In the genomic region with DNA sequence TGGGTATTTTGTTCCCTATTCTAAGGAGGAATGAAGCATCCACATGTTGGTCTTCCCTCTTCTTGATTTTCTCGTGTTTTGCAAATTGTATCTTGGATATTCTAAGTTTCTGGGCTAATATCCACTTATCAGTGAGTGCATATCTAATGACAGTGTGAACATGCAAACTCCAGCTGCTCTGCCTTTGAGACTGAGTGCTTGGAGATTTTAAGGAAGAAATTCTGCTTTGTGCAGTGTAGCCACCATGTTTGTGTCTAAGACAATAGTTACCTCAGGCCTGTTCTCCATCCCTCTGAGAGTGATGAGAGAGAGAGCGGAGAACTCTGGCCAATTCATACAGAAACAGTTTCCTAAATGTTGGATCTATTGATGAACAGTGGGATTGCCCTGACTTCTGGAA, we compare ENCODE assay signal across 6 mouse cellular contexts.
DNase-seq lines count a peak whose midpoint lies in the region; ATAC-seq and TF ChIP-seq lines count a peak whose summit lies in the region.
"Not testable (repeated sequence)": the region's sequence is repeated elsewhere in the genome, so short reads cannot be mapped to it uniquely, and the experiment has no call there.

No protein-coding gene starts in this region.

- not testable (repeated sequence) for ATAC-seq in forebrain, embryonic 14.5 days; hindbrain, embryonic 14.5 days (ENCODE audit: low FRiP score); midbrain, embryonic 13.5 days; midbrain, postnatal 0 days (ENCODE audit: low FRiP score)
- peak; percentile 65 for ATAC-seq in lung, embryonic 16.5 days (ENCODE audit: low read depth)

- peaks cover 16% of the 10 kb centered on the region; the same call in 1 of the 2 replicates for H3K4me1 ChIP-seq in forebrain, embryonic 14.5 days (ENCODE audit: control insufficient read depth, insufficient read depth, low read length)
- peaks cover 41% of the 10 kb centered on the region for H3K4me1 ChIP-seq in hindbrain, embryonic 10.5 days (replicated peaks)
- H3K4me1 ChIP-seq in hindbrain, embryonic 14.5 days (replicated peaks; ENCODE audit: control insufficient read depth, insufficient read depth, low read length); lung, embryonic 16.5 days (replicated peaks; ENCODE audit: control insufficient read depth, insufficient read depth, low read length); midbrain, postnatal 0 days (ENCODE audit: insufficient read depth, low read length): not testable (repeated sequence)
- peaks cover 18% of the 10 kb centered on the region for H3K4me1 ChIP-seq in midbrain, embryonic 13.5 days (replicated peaks)

- H3K4me3 ChIP-seq in forebrain, embryonic 14.5 days (ENCODE audit: low read depth, low read length); hindbrain, embryonic 14.5 days (replicated peaks; ENCODE audit: low read length); lung, embryonic 16.5 days (ENCODE audit: low read length); midbrain, embryonic 13.5 days (replicated peaks); midbrain, postnatal 0 days (ENCODE audit: low read depth, low read length): not testable (repeated sequence)
- H3K4me3 ChIP-seq in hindbrain, embryonic 10.5 days, result 0 out of 2 replicates have a peak overlapping the region, but pooled peaks have one; percentile 36

- H3K27me3 ChIP-seq in forebrain, embryonic 14.5 days (replicated peaks; ENCODE audit: control insufficient read depth, insufficient read depth, low read length); hindbrain, embryonic 10.5 days (ENCODE audit: insufficient read depth, poor library complexity, severe bottlenecking); hindbrain, embryonic 14.5 days (ENCODE audit: control insufficient read depth, insufficient read depth, low read length); lung, embryonic 16.5 days (ENCODE audit: control insufficient read depth, insufficient read depth, low read depth, low read length); midbrain, embryonic 13.5 days; midbrain, postnatal 0 days (ENCODE audit: insufficient read depth, low read length): not testable (repeated sequence)

- not testable (repeated sequence) for H3K4me2 ChIP-seq in forebrain, embryonic 14.5 days (ENCODE audit: low read length); hindbrain, embryonic 14.5 days (replicated peaks); lung, embryonic 16.5 days (ENCODE audit: low read depth, low read length); midbrain, embryonic 13.5 days (replicated peaks); midbrain, postnatal 0 days (ENCODE audit: low read depth, low read length, poor library complexity, severe bottlenecking)

- not testable (repeated sequence) for DNase-seq in forebrain, embryonic 14.5 days (ENCODE audit: low spot score); hindbrain, embryonic 10.5 days (ENCODE audit: low spot score); hindbrain, embryonic 14.5 days (ENCODE audit: low spot score); midbrain, postnatal 0 days (ENCODE audit: low spot score)

- H3K9me3 ChIP-seq in forebrain, embryonic 14.5 days (replicated peaks; ENCODE audit: control insufficient read depth, low read length); hindbrain, embryonic 10.5 days; hindbrain, embryonic 14.5 days (ENCODE audit: control insufficient read depth, low read length); lung, embryonic 16.5 days (ENCODE audit: control insufficient read depth, low read length); midbrain, embryonic 13.5 days; midbrain, postnatal 0 days (ENCODE audit: low read length): not testable (repeated sequence)

- not testable (repeated sequence) for H3K9ac ChIP-seq in forebrain, embryonic 14.5 days (ENCODE audit: low read length); hindbrain, embryonic 14.5 days; lung, embryonic 16.5 days (ENCODE audit: low read length); midbrain, postnatal 0 days (replicated peaks; ENCODE audit: low read length, poor library complexity, severe bottlenecking)
- H3K9ac ChIP-seq in midbrain, embryonic 13.5 days (replicated peaks), result peak overlapping the region; percentile 56; the same call in 1 of the 2 replicates

- not testable (repeated sequence) for TF ChIP-seq CTCF in midbrain, postnatal 0 days (IDR thresholded peaks at IDR 0.05)

- 90% methylated on average over 2 of the region's 2 CpGs for WGBS in forebrain, embryonic 14.5 days
- 89% methylated on average over 2 of the region's 2 CpGs for WGBS in hindbrain, embryonic 10.5 days
- WGBS in hindbrain, embryonic 14.5 days, result 87% methylated on average over 2 of the region's 2 CpGs
- 51% methylated on average over 2 of the region's 2 CpGs for WGBS in lung, embryonic 16.5 days
- 73% methylated on average over 2 of the region's 2 CpGs for WGBS in midbrain, embryonic 13.5 days
- 80% methylated on average over 2 of the region's 2 CpGs for WGBS in midbrain, postnatal 0 days

- not testable (repeated sequence) for H3K36me3 ChIP-seq in forebrain, embryonic 14.5 days (ENCODE audit: control insufficient read depth, insufficient read depth, low read length); hindbrain, embryonic 10.5 days; hindbrain, embryonic 14.5 days (replicated peaks; ENCODE audit: control insufficient read depth, insufficient read depth); lung, embryonic 16.5 days (ENCODE audit: control insufficient read depth, insufficient read depth, low read length); midbrain, embryonic 13.5 days; midbrain, postnatal 0 days (ENCODE audit: insufficient read depth, low read length)

- peak overlapping the region; percentile 90 for H3K27ac ChIP-seq in forebrain, embryonic 14.5 days (ENCODE audit: low read depth, low read length)
- peak overlapping the region; percentile 84 for H3K27ac ChIP-seq in hindbrain, embryonic 10.5 days
- H3K27ac ChIP-seq in hindbrain, embryonic 14.5 days, result peak overlapping the region; percentile 82
- not testable (repeated sequence) for H3K27ac ChIP-seq in lung, embryonic 16.5 days (ENCODE audit: low read length)
- peak overlapping the region; percentile 95 for H3K27ac ChIP-seq in midbrain, embryonic 13.5 days
- H3K27ac ChIP-seq in midbrain, postnatal 0 days (ENCODE audit: low read depth, low read length), result peak overlapping the region; percentile 83; the same call in 1 of the 2 replicates
